Mouse (Mus musculus) central nervous system, embryonic 18 days (tissue): ENCODE measurements around the gene Rbm18. TPM values are rescaled to one million over a fixed set of nuclear protein-coding genes. Genes with fewer than 3 reads are reported as not detected.

Experiments used
- polyA plus RNA-seq: library from polyadenylated mRNA; depleted of rRNA; stranded (reverse); fragments of >200 nt; gene quantifications from 2 replicates; pipeline ENCODE4 v1.2.3, GENCODE M21; 2012; rRNA removed

Rbm18 gene
- 71.5 and 76.6 TPM in 2 replicates for polyA plus RNA-seq

GRCm38 (mm10) chr2:36136300-36136941 lies at the start of gene Rbm18, which contains the start of gene Mrrf:
Gene Rbm18, minus strand, starts transcription at chr2:36136773.
Gene Mrrf, plus strand, starts transcription at chr2:36136389.

GRCm38 (mm10) chr2:36104956-36105741 lies 31.4 kb downstream of the Rbm18 start, which contains the start of gene Lhx6:
Gene Lhx6, minus strand, starts transcription at chr2:36105408.

Other genes with a start within 250 kb of the Rbm18 start
- gene Ttll11, start 156.9 kb downstream of the Rbm18 start, polyA plus RNA-seq, result 8.5 and 9.5 TPM in 2 replicates
- 156 and 163 TPM in 2 replicates for gene Ndufa8, start 87.4 kb downstream of the Rbm18 start, polyA plus RNA-seq
- 2.1 and 2.9 TPM in 2 replicates for gene Morn5, start 87.3 kb downstream of the Rbm18 start, polyA plus RNA-seq
- 17.0 and 28.2 TPM in 2 replicates for gene Lhx6, start 31.4 kb downstream of the Rbm18 start, polyA plus RNA-seq
- gene Mrrf, start 384 bp downstream of the Rbm18 start, polyA plus RNA-seq, result 33.9 and 37.2 TPM in 2 replicates
- gene Ptgs1, start 93.7 kb upstream of the Rbm18 start, polyA plus RNA-seq, result 2.7 TPM in 2 replicates
- gene Olfr338, start 236.7 kb upstream of the Rbm18 start, polyA plus RNA-seq, result not detected in 2 replicates